Mouse (Mus musculus) limb, embryonic 15.5 days (tissue): ENCODE measurements around the gene Bbs12. TPM values are rescaled to one million over a fixed set of nuclear protein-coding genes. Genes with fewer than 3 reads are reported as not detected.

ENCODE experiments used
- ATAC-seq: fragments of 200-750 bp; cut with Nextera tagmentation; 2 replicates; pipeline ENCODE4 v1.8.0; 2017; ENCODE audit warnings: low read depth, moderate TSS enrichment; ENCODE audit not compliant: insufficient number of reproducible peaks, low FRiP score, low TSS enrichment
- H3K27ac ChIP-seq: fragments of 300-500 bp; sonication (generic); 2 replicates; pipeline ENCODE4 v1.5.1; 2015; ENCODE audit warnings: moderate library complexity, mild to moderate bottlenecking, inconsistent platforms
- H3K27me3 ChIP-seq: fragments of 300-500 bp; sonication (generic); 2 replicates; pipeline ENCODE4 v1.6.1; 2015; ENCODE audit warnings: inconsistent platforms
- H3K36me3 ChIP-seq: fragments of 300-500 bp; sonication (generic); 2 replicates; pipeline ENCODE4 v1.6.1; 2015; ENCODE audit warnings: inconsistent platforms
- H3K4me1 ChIP-seq: fragments of 300-500 bp; sonication (generic); 2 replicates; pipeline ENCODE4 v1.6.1; 2015; ENCODE audit warnings: inconsistent platforms
- H3K4me2 ChIP-seq: fragments of 300-500 bp; sonication (generic); 2 replicates; pipeline ENCODE4 v1.6.1; 2015; ENCODE audit warnings: mild to moderate bottlenecking, inconsistent platforms
- H3K4me3 ChIP-seq: fragments of 300-500 bp; sonication (generic); 2 replicates; pipeline ENCODE4 v1.5.1; 2015; ENCODE audit warnings: mild to moderate bottlenecking, inconsistent platforms
- H3K9ac ChIP-seq: fragments of 300-500 bp; sonication (generic); 2 replicates; pipeline ENCODE4 v1.6.1; 2015; ENCODE audit warnings: inconsistent platforms
- H3K9me3 ChIP-seq: fragments of 300-500 bp; sonication (generic); 2 replicates; pipeline ENCODE4 v1.6.1; 2016; ENCODE audit warnings: inconsistent platforms
- WGBS: fragments of 180-500 bp; shearing (Covaris S2); methylation state at CpG from one replicate; pipeline ENCODE4 v1.1.7; 2015; 5-methylcytosine and 5-hydroxymethylcytosine counted together
- polyA plus RNA-seq: library from polyadenylated mRNA; unstranded; fragments of >200 nt; fragmentation: Nextera tagmentation; extraction: Ambion mirVana; gene quantifications from 2 replicates; pipeline ENCODE4 v1.2.1, GENCODE M21; 2015

Gene Bbs12
- 6.7 and 8.0 TPM in 2 replicates for polyA plus RNA-seq

- under 1% methylated on average over 54 of the region's 54 CpGs for WGBS
- peak within 1 kb of the TSS; percentile 68 for H3K9ac ChIP-seq
These were observed at the start of gene Bbs12, which contains the start of gene Cetn4 for GRCm38 (mm10) chr3:37312370-37312941. Gene Bbs12 (plus strand): TSS chr3:37312554. Gene Cetn4 (minus strand): TSS chr3:37312708.

GRCm38 (mm10) chr3:37268338-37268737, 44.0 kb upstream of the Bbs12 start:
- no peaks in the 10 kb centered on the region for H3K9me3 ChIP-seq
- H3K4me3 ChIP-seq: no peak overlapping the region
- WGBS: 82% methylated on average over 11 of the region's 11 CpGs
- no peak for ATAC-seq
- no peak overlapping the region for H3K27ac ChIP-seq
- no peak overlapping the region for H3K9ac ChIP-seq
- no peaks in the 10 kb centered on the region for H3K36me3 ChIP-seq
- H3K27me3 ChIP-seq: no peaks in the 10 kb centered on the region
- H3K4me1 ChIP-seq: no peaks in the 10 kb centered on the region
- no peak overlapping the region for H3K4me2 ChIP-seq

More at GRCm38 (mm10) chr3:37312370-37312941, at the start of gene Bbs12, which contains the start of gene Cetn4:
- peak within 1 kb of the TSS; percentile 77 for H3K4me3 ChIP-seq
- H3K9me3 ChIP-seq: no peaks in the 10 kb centered on the region
- H3K27me3 ChIP-seq: no peaks in the 10 kb centered on the region
- peak within 1 kb of the TSS; percentile 71 for H3K4me2 ChIP-seq
- H3K36me3 ChIP-seq: no peaks in the 10 kb centered on the region
- H3K4me1 ChIP-seq: peaks cover 10% of the 10 kb centered on the region
- ATAC-seq: peak; percentile 98
- H3K27ac ChIP-seq: peak within 1 kb of the TSS; percentile 85

GRCm38 (mm10) chr3:37269926-37270325, 42.4 kb upstream of the Bbs12 start:
- no peaks in the 10 kb centered on the region for H3K9me3 ChIP-seq
- WGBS: 79% methylated on average over 4 of the region's 4 CpGs
- H3K27me3 ChIP-seq: no peaks in the 10 kb centered on the region
- H3K4me3 ChIP-seq: no peak overlapping the region
- no peaks in the 10 kb centered on the region for H3K36me3 ChIP-seq
- H3K27ac ChIP-seq: no peak overlapping the region
- no peak overlapping the region for H3K4me2 ChIP-seq
- no peaks in the 10 kb centered on the region for H3K4me1 ChIP-seq
- no peak overlapping the region for H3K9ac ChIP-seq
- ATAC-seq: no peak

- H3K4me3 ChIP-seq: no peak overlapping the region
- H3K4me2 ChIP-seq: no peak overlapping the region
- H3K9ac ChIP-seq: no peak overlapping the region
- H3K4me1 ChIP-seq: no peaks in the 10 kb centered on the region
- H3K9me3 ChIP-seq: no peaks in the 10 kb centered on the region
- H3K27me3 ChIP-seq: no peaks in the 10 kb centered on the region
- no peak for ATAC-seq
- no peaks in the 10 kb centered on the region for H3K36me3 ChIP-seq
- WGBS: 0% methylated on average over 1 of the region's 1 CpGs
- H3K27ac ChIP-seq: no peak overlapping the region
These were observed 41.1 kb upstream of the Bbs12 start for GRCm38 (mm10) chr3:37271209-37271608.

GRCm38 (mm10) chr3:37273092-37273491, 39.3 kb upstream of the Bbs12 start:
- Histone ChIP-seq H3K27me3 (no peaks in the 10 kb centered on the region), H3K36me3 (no peaks in the 10 kb centered on the region), H3K27ac (no peak overlapping the region), H3K4me2 (no peak overlapping the region), H3K9me3 (no peaks in the 10 kb centered on the region), H3K4me1 (no peaks in the 10 kb centered on the region), H3K9ac (no peak overlapping the region), H3K4me3 (no peak overlapping the region)
- no peak for ATAC-seq
- 80% methylated on average over 7 of the region's 7 CpGs for WGBS

DNA sequence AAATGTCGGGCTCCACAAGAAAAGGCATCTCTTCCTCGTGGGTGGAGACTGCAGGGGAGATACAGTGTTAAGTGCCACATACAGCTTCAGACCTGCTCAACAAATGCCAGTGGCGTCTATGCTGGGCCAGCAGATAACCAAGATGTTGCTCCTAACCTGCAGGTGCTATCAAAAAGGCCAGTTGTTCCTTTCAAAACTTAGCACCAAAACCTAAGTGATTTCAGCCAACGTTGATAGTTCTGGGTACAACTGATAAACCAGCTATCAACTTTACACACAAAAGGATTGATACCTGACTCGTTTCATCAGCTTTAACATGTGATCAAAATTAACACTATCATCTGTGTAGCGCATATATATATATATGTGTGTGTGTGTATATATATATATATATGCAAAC, 37.7 kb upstream of the Bbs12 start:
- Histone ChIP-seq H3K4me1 (no peaks in the 10 kb centered on the region), H3K4me3 (no peak overlapping the region), H3K9me3 (no peaks in the 10 kb centered on the region), H3K4me2 (no peak overlapping the region), H3K9ac (no peak overlapping the region), H3K27ac (no peak overlapping the region), H3K27me3 (no peaks in the 10 kb centered on the region), H3K36me3 (no peaks in the 10 kb centered on the region)
- 78% methylated on average over 6 of the region's 6 CpGs for WGBS
- ATAC-seq: no peak

- H3K9ac ChIP-seq: no peak overlapping the region
- no peaks in the 10 kb centered on the region for H3K9me3 ChIP-seq
- ATAC-seq: no peak
- no peaks in the 10 kb centered on the region for H3K27me3 ChIP-seq
- H3K27ac ChIP-seq: no peak overlapping the region
- 81% methylated on average over 1 of the region's 1 CpGs for WGBS
- no peaks in the 10 kb centered on the region for H3K36me3 ChIP-seq
- no peak overlapping the region for H3K4me2 ChIP-seq
- H3K4me3 ChIP-seq: no peak overlapping the region
- H3K4me1 ChIP-seq: no peaks in the 10 kb centered on the region
These were observed 32.1 kb upstream of the Bbs12 start for GRCm38 (mm10) chr3:37280221-37280620.

- no peaks in the 10 kb centered on the region for H3K9me3 ChIP-seq
- no peak overlapping the region for H3K27ac ChIP-seq
- 71% methylated on average over 8 of the region's 8 CpGs for WGBS
- no peak overlapping the region for H3K9ac ChIP-seq
- H3K27me3 ChIP-seq: no peaks in the 10 kb centered on the region
- no peaks in the 10 kb centered on the region for H3K36me3 ChIP-seq
- no peak overlapping the region for H3K4me2 ChIP-seq
- ATAC-seq: no peak
- no peaks in the 10 kb centered on the region for H3K4me1 ChIP-seq
- H3K4me3 ChIP-seq: no peak overlapping the region
These were observed 31.5 kb upstream of the Bbs12 start for GRCm38 (mm10) chr3:37280871-37281270.

GRCm38 (mm10) chr3:37282299-37282922, 29.9 kb upstream of the Bbs12 start:
- no peaks in the 10 kb centered on the region for H3K9me3 ChIP-seq
- no peak overlapping the region for H3K9ac ChIP-seq
- WGBS: 83% methylated on average over 11 of the region's 11 CpGs
- H3K27me3 ChIP-seq: no peaks in the 10 kb centered on the region
- no peak for ATAC-seq
- H3K4me1 ChIP-seq: no peaks in the 10 kb centered on the region
- no peak overlapping the region for H3K4me2 ChIP-seq
- no peak overlapping the region for H3K4me3 ChIP-seq
- H3K36me3 ChIP-seq: no peaks in the 10 kb centered on the region
- H3K27ac ChIP-seq: no peak overlapping the region

DNA sequence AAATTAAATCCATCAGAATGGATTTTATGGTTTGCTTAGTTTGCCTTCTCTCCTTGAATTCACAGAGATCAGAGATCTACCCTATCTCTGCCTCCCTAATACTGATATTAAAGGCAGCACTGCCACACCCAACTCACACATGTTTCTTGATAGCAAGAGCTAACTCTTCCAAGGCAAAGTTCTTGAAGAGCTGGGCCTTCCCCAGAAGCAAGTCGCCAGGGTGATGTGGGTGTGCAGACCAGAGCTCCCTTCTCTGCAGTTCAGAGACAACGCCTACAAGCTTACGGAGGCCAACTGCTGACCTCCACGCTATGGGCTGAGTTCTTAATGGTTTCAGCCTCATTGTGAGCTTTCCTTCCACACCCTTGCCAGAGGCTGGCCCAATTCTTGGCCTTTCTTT, 29.1 kb upstream of the Bbs12 start:
- Histone ChIP-seq H3K27ac (no peak overlapping the region), H3K9me3 (no peaks in the 10 kb centered on the region), H3K4me3 (no peak overlapping the region), H3K4me1 (no peaks in the 10 kb centered on the region), H3K27me3 (no peaks in the 10 kb centered on the region), H3K4me2 (no peak overlapping the region), H3K9ac (no peak overlapping the region), H3K36me3 (no peaks in the 10 kb centered on the region)
- no peak for ATAC-seq
- WGBS: 80% methylated on average over 4 of the region's 4 CpGs

- H3K4me2 ChIP-seq: no peak overlapping the region
- H3K27ac ChIP-seq: no peak overlapping the region
- H3K4me3 ChIP-seq: no peak overlapping the region
- no peaks in the 10 kb centered on the region for H3K27me3 ChIP-seq
- H3K9me3 ChIP-seq: no peaks in the 10 kb centered on the region
- no peak for ATAC-seq
- no peaks in the 10 kb centered on the region for H3K4me1 ChIP-seq
- no peaks in the 10 kb centered on the region for H3K36me3 ChIP-seq
- 92% methylated on average over 2 of the region's 2 CpGs for WGBS
- H3K9ac ChIP-seq: no peak overlapping the region
These were observed 23.1 kb upstream of the Bbs12 start for GRCm38 (mm10) chr3:37289237-37289636.

DNA sequence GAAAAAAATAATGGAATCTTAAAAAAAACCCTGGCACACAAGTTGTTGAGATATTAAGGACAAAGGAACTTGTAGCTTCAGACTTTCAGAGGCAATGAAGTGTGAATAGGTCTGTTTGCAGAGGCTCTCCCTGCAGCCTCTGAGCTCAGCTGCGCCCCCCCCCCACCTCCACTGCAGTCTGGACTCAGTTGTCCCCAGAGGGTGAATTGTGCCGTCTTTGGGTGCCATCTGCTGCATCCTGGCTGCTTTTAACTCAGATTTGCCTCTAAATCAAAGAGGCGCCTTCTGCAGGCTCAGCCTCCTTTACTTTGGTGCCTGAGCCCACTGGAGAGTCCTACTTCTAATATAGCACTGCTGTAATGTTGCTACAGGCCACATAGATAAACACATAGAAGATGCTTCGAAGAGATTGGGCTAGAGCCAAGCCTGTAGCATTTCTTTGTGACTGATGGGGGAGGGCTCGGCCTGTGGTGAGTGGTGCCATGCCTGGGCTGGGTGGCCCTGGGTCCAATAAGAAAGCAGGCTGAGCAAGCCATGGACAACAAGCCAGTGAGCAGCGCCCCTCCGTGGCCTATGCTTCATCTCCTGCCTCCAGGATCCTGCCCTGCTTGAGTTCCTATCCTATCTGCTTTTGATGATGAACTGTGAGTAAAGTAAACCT, 21.3 kb upstream of the Bbs12 start:
- Histone ChIP-seq H3K9ac (no peak overlapping the region), H3K4me3 (no peak overlapping the region), H3K27me3 (no peaks in the 10 kb centered on the region), H3K4me1 (no peaks in the 10 kb centered on the region), H3K27ac (no peak overlapping the region), H3K36me3 (no peaks in the 10 kb centered on the region), H3K4me2 (no peak overlapping the region), H3K9me3 (no peaks in the 10 kb centered on the region)
- ATAC-seq: no peak
- WGBS: 71% methylated on average over 7 of the region's 7 CpGs
